Mouse (Mus musculus): Measurements from ENCODE around the gene Grin3b. TPM values are rescaled to one million over a fixed set of nuclear protein-coding genes. Genes with fewer than 3 reads are reported as not detected.
A peak's percentile ranks its signal among the peaks of the same experiment; 100 is the strongest.

The Grin3b gene
- polyA plus RNA-seq, 1 experiment from 2014 or later = 0.36 TPM

GRCm38 (mm10) chr10:79986232-79986878 is 15.8 kb downstream of the Grin3b start:
- 26% methylated on average over 6 of the region's 6 CpGs for WGBS
- peak overlapping the region; percentile 37; the same call in 1 of the 2 replicates for H3K9ac ChIP-seq (replicated peaks; ENCODE audit: low read depth, low read length)
- no peak for ATAC-seq (ENCODE audit: insufficient number of reproducible peaks, insufficient read depth, low FRiP score, low read depth)

GRCm38 (mm10) chr10:79986963-79987362 is 16.4 kb downstream of the Grin3b start:
- Histone ChIP-seq H3K4me2 (replicated peaks; ENCODE audit: low read depth, low read length) (peak overlapping the region; percentile 53), H3K27me3 (ENCODE audit: control insufficient read depth, insufficient read depth, low read length) (no peaks in the 10 kb centered on the region), H3K27ac (ENCODE audit: low read length) (peak overlapping the region; percentile 98), H3K9ac (replicated peaks; ENCODE audit: low read depth, low read length) (no peak overlapping the region), H3K4me1 (ENCODE audit: control insufficient read depth, insufficient read depth, low read length) (peaks cover 44% of the 10 kb centered on the region), H3K36me3 (ENCODE audit: control insufficient read depth, insufficient read depth, low read length) (peaks cover 5% of the 10 kb centered on the region; the same call in 1 of the 2 replicates), H3K4me3 (ENCODE audit: low read depth, low read length) (peak overlapping the region; percentile 76; the same call in 1 of the 2 replicates), H3K9me3 (ENCODE audit: control insufficient read depth, low read depth, low read length) (peaks cover 7% of the 10 kb centered on the region; the same call in 1 of the 2 replicates)
- ATAC-seq (ENCODE audit: insufficient number of reproducible peaks, insufficient read depth, low FRiP score, low read depth) = no peak
- 4% methylated on average over 11 of the region's 11 CpGs for WGBS

More at GRCm38 (mm10) chr10:79986232-79986878, 15.8 kb downstream of the Grin3b start:
- H3K27ac ChIP-seq (ENCODE audit: low read length) = peak overlapping the region; percentile 98
- H3K9me3 ChIP-seq (ENCODE audit: control insufficient read depth, low read depth, low read length) = peaks cover 3% of the 10 kb centered on the region; the same call in 1 of the 2 replicates
- H3K27me3 ChIP-seq (ENCODE audit: control insufficient read depth, insufficient read depth, low read length) = no peaks in the 10 kb centered on the region
- peak overlapping the region; percentile 53 for H3K4me2 ChIP-seq (replicated peaks; ENCODE audit: low read depth, low read length)
- no peaks in the 10 kb centered on the region; the same call in 1 of the 2 replicates for H3K36me3 ChIP-seq (ENCODE audit: control insufficient read depth, insufficient read depth, low read length)
- H3K4me1 ChIP-seq (ENCODE audit: control insufficient read depth, insufficient read depth, low read length) = peaks cover 44% of the 10 kb centered on the region
- peak overlapping the region; percentile 75 for H3K4me3 ChIP-seq (ENCODE audit: low read depth, low read length)

DNA sequence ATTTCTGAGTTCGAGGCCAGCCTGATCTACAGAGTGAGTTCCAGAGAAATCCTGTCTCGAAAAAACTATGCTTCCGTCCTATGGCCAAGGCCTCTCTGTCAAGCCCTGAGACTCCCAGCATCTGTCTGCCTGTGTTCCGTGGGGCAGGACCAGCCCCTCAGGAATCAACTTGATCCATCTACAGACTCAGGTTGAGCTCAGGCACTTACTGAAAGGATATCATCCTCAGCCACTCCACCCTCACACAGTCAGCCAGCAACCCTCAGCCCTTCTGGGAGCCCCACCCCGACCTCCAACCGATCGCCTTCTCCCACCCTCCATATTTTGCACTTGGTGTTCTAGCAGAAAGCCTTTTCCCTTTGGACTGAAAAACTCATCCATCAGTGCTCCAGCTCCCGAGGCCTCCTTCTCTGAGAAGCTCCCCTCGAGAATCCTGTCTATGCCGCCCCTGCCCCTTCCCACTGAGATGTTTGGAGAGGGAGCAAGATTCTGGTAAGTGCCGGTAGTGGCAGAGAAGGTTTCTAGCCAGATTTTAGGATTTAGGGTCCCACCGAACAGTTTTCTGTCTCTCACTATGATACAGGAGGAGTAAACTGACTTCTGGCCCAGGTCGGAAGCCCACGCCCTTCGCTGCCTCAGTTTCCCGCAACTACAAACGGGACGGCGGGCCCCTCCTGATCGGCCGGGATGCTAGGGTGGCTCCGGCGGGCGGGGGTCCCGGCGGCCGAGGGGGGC is 17.4 kb downstream of the Grin3b start:
- Histone ChIP-seq H3K9me3 (ENCODE audit: control insufficient read depth, low read depth, low read length) (peaks cover 7% of the 10 kb centered on the region; the same call in 1 of the 2 replicates), H3K4me1 (ENCODE audit: control insufficient read depth, insufficient read depth, low read length) (peaks cover 37% of the 10 kb centered on the region), H3K9ac (replicated peaks; ENCODE audit: low read depth, low read length) (peak overlapping the region; percentile 85), H3K27ac (ENCODE audit: low read length) (peak overlapping the region; percentile 98), H3K4me2 (replicated peaks; ENCODE audit: low read depth, low read length) (peak overlapping the region; percentile 53), H3K36me3 (ENCODE audit: control insufficient read depth, insufficient read depth, low read length) (peaks cover 11% of the 10 kb centered on the region; the same call in 1 of the 2 replicates), H3K4me3 (ENCODE audit: low read depth, low read length) (peak overlapping the region; percentile 76), H3K27me3 (ENCODE audit: control insufficient read depth, insufficient read depth, low read length) (no peaks in the 10 kb centered on the region)
- no peak for ATAC-seq (ENCODE audit: insufficient number of reproducible peaks, insufficient read depth, low FRiP score, low read depth)
- 9% methylated on average over 27 of the region's 27 CpGs for WGBS

DNA sequence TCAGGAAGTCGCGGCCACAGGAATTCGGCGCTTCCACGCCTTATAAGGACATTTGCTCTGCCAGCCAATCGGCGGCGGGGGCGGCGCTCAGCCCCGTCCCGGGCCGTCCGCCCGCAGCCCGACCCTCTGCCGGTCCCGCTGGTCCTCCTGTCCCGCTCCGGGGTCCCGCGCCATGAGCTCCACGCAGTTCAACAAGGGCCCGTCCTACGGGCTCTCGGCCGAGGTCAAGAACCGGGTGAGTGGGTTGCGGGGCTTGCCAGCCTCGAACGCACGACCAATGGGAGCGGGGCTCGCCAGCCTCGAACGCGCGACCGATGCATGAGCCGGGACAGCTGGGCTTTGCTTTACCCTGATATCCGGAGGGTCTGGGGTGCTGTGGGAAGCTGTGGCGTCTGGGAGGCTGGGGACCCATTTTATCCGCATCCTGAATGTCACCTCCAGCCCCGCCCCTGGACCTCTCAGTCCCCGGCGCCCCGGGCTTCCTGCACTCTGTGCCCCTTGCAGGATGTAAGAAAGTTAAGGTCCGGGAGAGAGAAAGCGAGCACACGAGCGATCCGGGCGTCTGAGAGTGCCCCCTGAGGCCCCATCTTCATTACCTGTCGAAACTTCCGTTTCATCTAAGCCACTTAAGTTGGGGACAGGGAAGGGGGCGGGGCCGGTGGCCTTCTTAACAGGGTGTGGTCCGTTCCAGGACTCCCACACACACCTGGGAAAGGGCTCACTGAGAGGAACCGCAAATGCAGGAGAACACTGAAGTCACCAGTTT is 18.2 kb downstream of the Grin3b start, which contains the start of gene Cnn2:
Gene Cnn2, plus strand, starts transcription at position 79 of the 766 bp plus-strand sequence.
- Histone ChIP-seq H3K9ac (replicated peaks; ENCODE audit: low read depth, low read length) (peak within 1 kb of the TSS; percentile 85), H3K4me1 (ENCODE audit: control insufficient read depth, insufficient read depth, low read length) (peaks cover 32% of the 10 kb centered on the region), H3K4me3 (ENCODE audit: low read depth, low read length) (peak within 1 kb of the TSS; percentile 76), H3K4me2 (replicated peaks; ENCODE audit: low read depth, low read length) (peak within 1 kb of the TSS; percentile 53), H3K27me3 (ENCODE audit: control insufficient read depth, insufficient read depth, low read length) (no peaks in the 10 kb centered on the region), H3K36me3 (ENCODE audit: control insufficient read depth, insufficient read depth, low read length) (peaks cover 18% of the 10 kb centered on the region), H3K27ac (ENCODE audit: low read length) (peak within 1 kb of the TSS; percentile 98), H3K9me3 (ENCODE audit: control insufficient read depth, low read depth, low read length) (peaks cover 7% of the 10 kb centered on the region; the same call in 1 of the 2 replicates)
- peak; percentile 26; the same call in 1 of the 2 replicates for ATAC-seq (ENCODE audit: insufficient number of reproducible peaks, insufficient read depth, low FRiP score, low read depth)
- WGBS = under 1% methylated on average over 57 of the region's 59 CpGs

GRCm38 (mm10) chr10:79989272-79989786 is 18.8 kb downstream of the Grin3b start:
- WGBS = 21% methylated on average over 8 of the region's 8 CpGs
- Histone ChIP-seq H3K4me3 (ENCODE audit: low read depth, low read length) (peak overlapping the region; percentile 76), H3K27ac (ENCODE audit: low read length) (peak overlapping the region; percentile 98), H3K9ac (replicated peaks; ENCODE audit: low read depth, low read length) (peak overlapping the region; percentile 85), H3K9me3 (ENCODE audit: control insufficient read depth, low read depth, low read length) (peaks cover 7% of the 10 kb centered on the region; the same call in 1 of the 2 replicates), H3K4me1 (ENCODE audit: control insufficient read depth, insufficient read depth, low read length) (peaks cover 32% of the 10 kb centered on the region), H3K36me3 (ENCODE audit: control insufficient read depth, insufficient read depth, low read length) (peaks cover 22% of the 10 kb centered on the region), H3K27me3 (ENCODE audit: control insufficient read depth, insufficient read depth, low read length) (no peaks in the 10 kb centered on the region), H3K4me2 (replicated peaks; ENCODE audit: low read depth, low read length) (peak overlapping the region; percentile 53)
- no peak for ATAC-seq (ENCODE audit: insufficient number of reproducible peaks, insufficient read depth, low FRiP score, low read depth)

- Histone ChIP-seq H3K9ac (replicated peaks; ENCODE audit: low read depth, low read length) (peak overlapping the region; percentile 85), H3K9me3 (ENCODE audit: control insufficient read depth, low read depth, low read length) (peaks cover 7% of the 10 kb centered on the region; the same call in 1 of the 2 replicates), H3K27ac (ENCODE audit: low read length) (peak overlapping the region; percentile 98; the same call in 1 of the 2 replicates), H3K27me3 (ENCODE audit: control insufficient read depth, insufficient read depth, low read length) (no peaks in the 10 kb centered on the region), H3K36me3 (ENCODE audit: control insufficient read depth, insufficient read depth, low read length) (peaks cover 27% of the 10 kb centered on the region), H3K4me1 (ENCODE audit: control insufficient read depth, insufficient read depth, low read length) (peaks cover 32% of the 10 kb centered on the region), H3K4me3 (ENCODE audit: low read depth, low read length) (peak overlapping the region; percentile 76), H3K4me2 (replicated peaks; ENCODE audit: low read depth, low read length) (peak overlapping the region; percentile 53)
- ATAC-seq (ENCODE audit: insufficient number of reproducible peaks, insufficient read depth, low FRiP score, low read depth) = no peak
- 20% methylated on average over 15 of the region's 15 CpGs for WGBS
Observed at GRCm38 (mm10) chr10:79989870-79990269, 19.4 kb downstream of the Grin3b start.

- Histone ChIP-seq H3K27me3 (ENCODE audit: control insufficient read depth, insufficient read depth, low read length) (no peaks in the 10 kb centered on the region), H3K36me3 (ENCODE audit: control insufficient read depth, insufficient read depth, low read length) (peaks cover 32% of the 10 kb centered on the region), H3K4me1 (ENCODE audit: control insufficient read depth, insufficient read depth, low read length) (peaks cover 27% of the 10 kb centered on the region), H3K27ac (ENCODE audit: low read length) (no peak overlapping the region), H3K9me3 (ENCODE audit: control insufficient read depth, low read depth, low read length) (peaks cover 7% of the 10 kb centered on the region; the same call in 1 of the 2 replicates), H3K4me3 (ENCODE audit: low read depth, low read length) (peak overlapping the region; percentile 76; the same call in 1 of the 2 replicates), H3K9ac (replicated peaks; ENCODE audit: low read depth, low read length) (no peak overlapping the region), H3K4me2 (replicated peaks; ENCODE audit: low read depth, low read length) (peak overlapping the region; percentile 29)
- ATAC-seq (ENCODE audit: insufficient number of reproducible peaks, insufficient read depth, low FRiP score, low read depth) = no peak
- 70% methylated on average over 12 of the region's 12 CpGs for WGBS
Observed at GRCm38 (mm10) chr10:79991099-79991498, 20.6 kb downstream of the Grin3b start.
